Mouse (Mus musculus): Measurements from ENCODE around the gene Igsf11. TPM values are rescaled to one million over a fixed set of nuclear protein-coding genes. Genes with fewer than 3 reads are reported as not detected.

The Igsf11 gene
- polyA plus RNA-seq, 2 experiments = 0.47 to 1.8 TPM

DNA sequence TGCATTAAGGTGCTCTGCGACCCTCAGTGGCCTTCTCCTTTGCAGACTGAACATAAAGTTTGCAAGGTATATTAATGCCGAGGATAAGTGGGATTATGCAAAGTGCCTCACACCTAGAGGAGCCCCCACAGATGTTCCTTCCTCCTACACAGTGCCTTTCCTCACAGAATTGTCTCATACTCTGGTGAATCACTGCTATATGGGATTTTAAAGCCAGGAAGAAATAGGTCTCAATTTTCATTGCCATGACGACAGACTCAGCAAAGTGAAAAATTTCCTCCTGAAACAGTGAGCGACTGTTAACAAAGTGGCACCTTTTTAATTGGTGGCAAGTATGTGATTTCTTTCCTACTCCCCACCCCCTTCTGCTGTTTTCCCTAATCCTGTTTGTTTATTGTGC, 18.0 kb upstream of the Igsf11 start:
- Histone ChIP-seq H3K4me3 (replicated peaks; ENCODE audit: low read length) (no peak overlapping the region), H3K9ac (ENCODE audit: low read depth, low read length, severe bottlenecking) (0 out of 2 replicates have a peak overlapping the region, but pooled peaks have one; percentile 8), H3K4me2 (replicated peaks; ENCODE audit: low read depth, low read length, severe bottlenecking) (no peak overlapping the region), H3K27me3 (ENCODE audit: control insufficient read depth, insufficient read depth, low read length) (no peaks in the 10 kb centered on the region), H3K27ac (replicated peaks; ENCODE audit: low read depth, low read length) (no peak overlapping the region), H3K9me3 (ENCODE audit: control insufficient read depth, low read length) (no peaks in the 10 kb centered on the region), H3K36me3 (ENCODE audit: control insufficient read depth, insufficient read depth, low read length) (no peaks in the 10 kb centered on the region), H3K4me1 (ENCODE audit: control insufficient read depth, insufficient read depth, low read length) (no peaks in the 10 kb centered on the region)
- DNase-seq (ENCODE audit: low spot score) (no peak), ATAC-seq (ENCODE audit: low FRiP score, low read depth) (no peak)
- no peak for TF ChIP-seq POLR2A (IDR thresholded peaks at IDR 0.05; ENCODE audit: borderline replicate concordance, extremely low read depth, insufficient read depth, insufficient read length)
- WGBS = 26% methylated on average over 4 of the region's 4 CpGs

DNA sequence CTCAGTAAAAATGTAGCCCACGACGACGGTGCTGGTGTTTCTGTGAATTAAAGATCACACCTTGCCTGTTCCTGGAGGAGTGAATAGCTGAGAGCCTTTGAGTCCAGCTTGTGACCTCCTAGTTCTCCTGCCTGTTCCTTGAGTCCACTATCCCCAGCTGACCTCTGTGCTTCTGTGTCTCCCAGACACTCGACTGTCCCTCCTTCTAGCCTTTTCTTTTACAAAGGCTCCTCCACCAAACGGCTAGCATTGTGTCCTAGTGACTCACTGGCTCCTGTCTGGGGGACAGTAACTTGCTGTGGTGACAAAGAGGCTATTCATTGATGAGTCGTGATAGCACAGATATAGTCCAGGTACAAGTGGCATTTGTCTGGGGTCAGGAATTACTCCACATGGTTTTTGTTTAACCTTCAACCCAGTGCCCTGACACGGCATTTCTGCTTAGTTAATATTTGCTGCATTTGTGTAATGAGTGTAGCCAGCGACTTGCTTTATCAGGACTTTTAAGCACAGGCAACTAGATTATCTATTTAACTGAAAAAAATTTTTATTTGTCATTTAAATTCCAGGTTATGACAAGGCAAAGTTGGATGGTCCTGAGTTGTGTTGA, 6.5 kb downstream of the Igsf11 start:
- no peak overlapping the region for H3K27ac ChIP-seq (replicated peaks; ENCODE audit: low read depth, low read length)
- H3K9me3 ChIP-seq (ENCODE audit: control insufficient read depth, low read length) = no peaks in the 10 kb centered on the region
- no peak overlapping the region for H3K4me2 ChIP-seq (replicated peaks; ENCODE audit: low read depth, low read length, severe bottlenecking)
- H3K36me3 ChIP-seq (ENCODE audit: control insufficient read depth, insufficient read depth, low read length) = no peaks in the 10 kb centered on the region
- H3K9ac ChIP-seq (ENCODE audit: low read depth, low read length, severe bottlenecking) = no peak overlapping the region
- ATAC-seq (ENCODE audit: low FRiP score, low read depth) (no peak), DNase-seq (ENCODE audit: low spot score) (no peak)
- no peak overlapping the region for H3K4me3 ChIP-seq (replicated peaks; ENCODE audit: low read length)
- peaks cover 8% of the 10 kb centered on the region for H3K27me3 ChIP-seq (ENCODE audit: control insufficient read depth, insufficient read depth, low read length)
- 42% methylated on average over 8 of the region's 8 CpGs for WGBS
- H3K4me1 ChIP-seq (ENCODE audit: control insufficient read depth, insufficient read depth, low read length) = no peaks in the 10 kb centered on the region
- TF ChIP-seq POLR2A (IDR thresholded peaks at IDR 0.05; ENCODE audit: borderline replicate concordance, extremely low read depth, insufficient read depth, insufficient read length) = no peak

DNA sequence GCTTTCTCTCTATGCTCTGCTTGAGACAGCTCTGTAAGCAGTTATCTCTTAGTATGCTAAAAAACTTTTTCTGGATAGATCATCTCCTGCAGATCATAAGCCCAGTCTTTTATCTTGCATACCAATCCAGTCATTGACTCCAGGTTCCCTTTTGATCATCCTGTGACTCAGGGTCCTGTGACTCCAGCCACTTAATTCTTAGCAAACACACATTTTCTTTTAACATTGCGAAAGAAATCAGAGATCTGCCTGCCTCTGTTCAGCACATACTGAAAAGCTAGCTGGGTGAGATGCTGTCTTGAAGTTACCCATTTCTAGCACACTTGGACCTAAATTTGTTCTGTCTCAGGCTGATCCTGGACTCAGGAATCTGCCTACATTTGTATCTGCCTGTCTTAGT, 7.6 kb downstream of the Igsf11 start:
- no peak for ATAC-seq (ENCODE audit: low FRiP score, low read depth)

DNA sequence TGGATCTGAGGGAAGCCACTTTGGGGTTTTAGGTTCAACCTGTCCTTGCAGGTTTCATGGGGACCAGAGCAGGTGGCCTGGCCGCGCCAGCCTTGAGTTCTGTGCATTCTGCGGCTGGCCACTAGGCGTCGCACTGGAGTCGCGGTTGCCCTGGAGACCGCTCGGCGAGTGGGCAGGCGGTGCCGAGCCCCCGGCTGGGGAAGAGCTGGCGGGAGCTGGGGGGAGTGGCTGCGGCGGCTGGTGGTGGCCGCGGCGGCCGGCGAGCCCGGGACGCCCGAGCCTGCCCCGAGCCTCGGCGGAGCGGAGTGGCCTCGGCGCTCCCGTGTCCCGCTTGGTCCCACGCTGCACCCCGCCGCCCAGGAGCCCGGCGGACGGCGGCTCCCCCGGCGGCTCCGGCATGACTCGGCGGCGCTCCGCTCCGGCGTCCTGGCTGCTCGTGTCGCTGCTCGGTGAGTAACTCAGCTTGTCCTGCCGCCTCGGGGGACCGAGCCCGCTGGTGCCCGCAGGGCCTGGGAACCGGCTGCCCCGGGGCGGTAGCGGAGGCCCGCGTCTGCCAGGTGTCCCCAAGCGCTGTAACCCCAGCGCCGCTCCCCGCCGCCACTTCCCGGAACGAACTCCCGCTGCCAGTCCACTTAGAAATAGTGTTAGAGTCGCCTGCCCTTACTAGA, 9.8 kb downstream of the Igsf11 start:
- 0% methylated on average over 25 of the region's 71 CpGs for WGBS
- no peaks in the 10 kb centered on the region for H3K4me1 ChIP-seq (ENCODE audit: control insufficient read depth, insufficient read depth, low read length)
- peak overlapping the region; percentile 96 for H3K4me2 ChIP-seq (replicated peaks; ENCODE audit: low read depth, low read length, severe bottlenecking)
- H3K36me3 ChIP-seq (ENCODE audit: control insufficient read depth, insufficient read depth, low read length) = no peaks in the 10 kb centered on the region
- H3K9me3 ChIP-seq (ENCODE audit: control insufficient read depth, low read length) = no peaks in the 10 kb centered on the region
- peak; percentile 95 for ATAC-seq (ENCODE audit: low FRiP score, low read depth)
- H3K27ac ChIP-seq (replicated peaks; ENCODE audit: low read depth, low read length) = 0 out of 2 replicates have a peak overlapping the region, but pooled peaks have one; percentile 38
- peak overlapping the region; percentile 65 for H3K4me3 ChIP-seq (replicated peaks; ENCODE audit: low read length)
- peaks cover 17% of the 10 kb centered on the region for H3K27me3 ChIP-seq (ENCODE audit: control insufficient read depth, insufficient read depth, low read length)
- H3K9ac ChIP-seq (ENCODE audit: low read depth, low read length, severe bottlenecking) = peak overlapping the region; percentile 73
- TF ChIP-seq POLR2A (IDR thresholded peaks at IDR 0.05; ENCODE audit: borderline replicate concordance, extremely low read depth, insufficient read depth, insufficient read length) = no peak
- peak; percentile 85 for DNase-seq (ENCODE audit: low spot score)

More for the DNA sequence above, 7.6 kb downstream of the Igsf11 start:
- no peak for DNase-seq (ENCODE audit: low spot score)
- no peak for TF ChIP-seq POLR2A (IDR thresholded peaks at IDR 0.05; ENCODE audit: borderline replicate concordance, extremely low read depth, insufficient read depth, insufficient read length)
- Histone ChIP-seq H3K27ac (replicated peaks; ENCODE audit: low read depth, low read length) (no peak overlapping the region), H3K4me1 (ENCODE audit: control insufficient read depth, insufficient read depth, low read length) (no peaks in the 10 kb centered on the region), H3K36me3 (ENCODE audit: control insufficient read depth, insufficient read depth, low read length) (no peaks in the 10 kb centered on the region), H3K4me2 (replicated peaks; ENCODE audit: low read depth, low read length, severe bottlenecking) (no peak overlapping the region), H3K9me3 (ENCODE audit: control insufficient read depth, low read length) (no peaks in the 10 kb centered on the region), H3K27me3 (ENCODE audit: control insufficient read depth, insufficient read depth, low read length) (peaks cover 17% of the 10 kb centered on the region), H3K9ac (ENCODE audit: low read depth, low read length, severe bottlenecking) (no peak overlapping the region), H3K4me3 (replicated peaks; ENCODE audit: low read length) (no peak overlapping the region)
- WGBS = 95% methylated on average over 1 of the region's 1 CpGs

DNA sequence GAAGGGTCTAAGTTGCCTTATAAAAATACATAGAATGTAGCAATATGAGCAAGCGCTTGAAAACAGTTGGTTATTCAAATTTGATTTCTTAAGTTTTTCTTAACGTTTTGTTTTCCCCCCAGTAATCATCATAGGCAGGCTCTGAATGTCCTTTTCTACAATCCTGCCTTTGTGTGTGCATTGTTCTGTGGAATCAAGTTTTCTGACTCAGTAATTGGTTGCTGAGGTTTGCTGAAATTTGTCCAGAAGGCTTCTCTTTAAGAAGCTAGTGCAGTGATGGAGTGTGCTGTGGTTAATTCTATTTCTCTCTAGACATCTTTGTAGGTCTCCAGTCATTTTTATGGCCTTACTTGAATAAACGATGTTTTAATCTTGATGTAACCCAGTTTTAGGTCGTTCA, 10.5 kb downstream of the Igsf11 start:
- no peaks in the 10 kb centered on the region for H3K36me3 ChIP-seq (ENCODE audit: control insufficient read depth, insufficient read depth, low read length)
- peak overlapping the region; percentile 96; the same call in 1 of the 2 replicates for H3K4me2 ChIP-seq (replicated peaks; ENCODE audit: low read depth, low read length, severe bottlenecking)
- no peak for ATAC-seq (ENCODE audit: low FRiP score, low read depth)
- TF ChIP-seq POLR2A (IDR thresholded peaks at IDR 0.05; ENCODE audit: borderline replicate concordance, extremely low read depth, insufficient read depth, insufficient read length) = no peak
- DNase-seq (ENCODE audit: low spot score) = no peak
- H3K4me1 ChIP-seq (ENCODE audit: control insufficient read depth, insufficient read depth, low read length) = no peaks in the 10 kb centered on the region
- no peak overlapping the region for H3K4me3 ChIP-seq (replicated peaks; ENCODE audit: low read length)
- no peak overlapping the region for H3K27ac ChIP-seq (replicated peaks; ENCODE audit: low read depth, low read length)
- no peak overlapping the region for H3K9ac ChIP-seq (ENCODE audit: low read depth, low read length, severe bottlenecking)
- H3K9me3 ChIP-seq (ENCODE audit: control insufficient read depth, low read length) = no peaks in the 10 kb centered on the region
- peaks cover 17% of the 10 kb centered on the region for H3K27me3 ChIP-seq (ENCODE audit: control insufficient read depth, insufficient read depth, low read length)
- WGBS = 34% methylated on average over 4 of the region's 4 CpGs

All from limb, embryonic 14.5 days (tissue).